Mouse (Mus musculus) CD8-positive naive resting alpha-beta T cell, adult 57 days (primary cell): ENCODE measurements around the gene Kcna4. TPM values are rescaled to one million over a fixed set of nuclear protein-coding genes. Genes with fewer than 3 reads are reported as not detected.

Experiments
- total RNA-seq: library from RNA; stranded (reverse); gene quantifications from one replicate; pipeline ENCODE4 v1.2.4, GENCODE M21; 2023

The Kcna4 gene
- total RNA-seq, result not detected

DNA sequence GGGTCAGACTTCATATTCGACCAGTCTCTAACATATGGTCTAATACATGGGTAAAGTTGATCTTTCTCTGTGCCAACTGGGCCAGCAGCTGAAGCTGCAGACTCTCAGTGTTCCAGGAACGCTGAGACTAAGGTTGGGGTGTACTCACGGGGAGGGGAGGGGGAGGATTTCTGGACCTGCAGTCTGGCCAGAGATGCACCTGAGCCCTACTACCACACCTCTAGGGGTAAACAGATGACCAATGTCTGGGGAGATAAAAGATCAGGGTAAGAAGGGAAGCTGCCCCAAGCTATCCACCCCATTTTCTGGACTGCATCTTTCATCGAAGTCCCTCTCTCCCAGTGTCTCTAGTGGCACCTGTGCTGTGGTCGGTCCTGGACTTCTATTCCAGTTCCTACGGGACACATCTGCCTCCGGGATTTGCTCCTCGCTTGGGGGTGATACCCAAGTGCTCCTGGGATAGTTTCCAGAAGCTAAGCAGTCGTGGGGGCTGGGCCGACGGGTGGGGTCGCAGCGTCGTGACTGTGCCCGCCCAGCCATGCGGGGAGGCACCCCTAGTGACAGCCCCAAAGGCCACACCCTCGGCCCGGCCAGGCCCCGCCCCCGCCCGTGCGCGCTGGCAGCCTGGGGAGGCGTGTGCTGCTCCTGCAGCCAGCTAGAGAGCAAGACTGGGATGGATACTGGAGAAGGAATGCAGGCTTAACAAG is at the start of gene Kcna4:
Gene Kcna4 (plus strand): TSS at position 650 of the 707 bp plus-strand sequence.

Other genes with a start within 250 kb of the Kcna4 start
- gene Fshb, start 231.0 kb upstream of the Kcna4 start, total RNA-seq, result not detected